Mouse (Mus musculus): ENCODE measurements around the gene Fam213b. TPM values are rescaled to one million over a fixed set of nuclear protein-coding genes. Genes with fewer than 3 reads are reported as not detected.

Gene Fam213b
- total and polyA plus RNA-seq, 2 experiments, result 14.8 to 35.3 TPM

DNA sequence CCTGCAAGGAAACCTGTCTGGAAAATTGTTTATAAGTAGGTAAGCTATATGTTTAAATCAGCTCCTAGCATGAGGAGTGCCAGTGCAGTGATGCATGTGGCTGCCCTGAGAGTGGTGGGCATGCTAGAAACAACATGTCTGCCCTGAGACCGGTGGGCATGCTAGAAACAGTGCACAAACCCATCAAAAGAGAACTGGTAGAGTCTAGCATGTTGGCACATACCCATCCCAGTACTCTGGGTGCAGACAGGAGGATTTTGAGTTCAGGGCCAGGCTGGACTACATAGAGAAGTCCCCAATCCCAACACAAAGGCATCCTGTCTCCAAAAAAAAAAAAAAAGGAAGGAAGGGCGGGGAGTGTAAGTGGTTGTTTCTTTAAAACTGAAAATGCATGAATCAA lies 35.9 kb upstream of the Fam213b start:
- 83% methylated on average over 2 of the region's 2 CpGs for WGBS
- H3K4me3 ChIP-seq (ENCODE audit: insufficient read depth, low read depth, low read length), result no peak overlapping the region
- peaks cover 6% of the 10 kb centered on the region for H3K4me1 ChIP-seq (ENCODE audit: control insufficient read depth, insufficient read depth, low read length)
- H3K27ac ChIP-seq (replicated peaks; ENCODE audit: insufficient read depth, low read depth, low read length), result peak overlapping the region; percentile 38; the same call in 1 of the 2 replicates
- H3K27me3 ChIP-seq (ENCODE audit: control insufficient read depth, insufficient read depth, low read length), result no peaks in the 10 kb centered on the region
- H3K36me3 ChIP-seq (ENCODE audit: control insufficient read depth, insufficient read depth, low read length), result no peaks in the 10 kb centered on the region
- TF ChIP-seq POLR2A (IDR thresholded peaks at IDR 0.05; ENCODE audit: extremely low read depth, insufficient read depth, low read length) (no peak), CTCF (IDR thresholded peaks at IDR 0.05; ENCODE audit: low read depth, low read length) (no peak)
- H3K79me2 ChIP-seq (ENCODE audit: control insufficient read depth, insufficient read depth, low read length), result no peaks in the 10 kb centered on the region
- DNase-seq (ENCODE audit: extremely low read depth, low read depth, low spot score), result peak; percentile 33
- no peak overlapping the region for H3K9ac ChIP-seq (ENCODE audit: low read depth, low read length)

DNA sequence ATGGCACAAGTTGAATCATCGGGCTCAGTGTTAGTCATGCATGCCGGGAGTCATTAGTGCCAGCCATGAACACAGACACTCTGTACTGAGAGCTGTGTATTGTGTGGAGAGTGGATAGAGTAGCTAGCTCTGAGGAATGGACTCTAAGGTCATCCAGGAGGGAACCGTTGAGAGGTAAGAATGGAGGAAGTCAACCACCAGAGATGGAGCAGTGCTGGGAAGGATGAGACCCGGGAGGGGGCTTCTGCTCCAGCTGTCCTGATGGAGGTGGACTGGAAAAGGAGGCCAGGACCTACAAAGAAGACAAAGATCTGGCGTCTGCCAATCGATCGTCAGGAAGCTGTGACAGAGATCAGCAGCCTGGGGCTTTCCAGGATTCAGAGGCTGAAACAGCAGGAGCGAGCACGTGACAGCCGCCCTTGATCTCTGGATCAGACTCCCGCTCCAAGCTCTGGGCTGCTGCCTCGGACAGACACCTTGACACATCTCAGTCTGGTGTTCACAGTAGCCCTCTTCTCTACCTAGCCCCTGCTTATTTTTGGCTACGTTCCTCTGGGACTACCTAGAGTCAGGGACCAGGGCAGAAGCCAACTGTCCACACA lies 34.5 kb upstream of the Fam213b start:
- peak; percentile 77 for DNase-seq (ENCODE audit: extremely low read depth, low read depth, low spot score)
- TF ChIP-seq CTCF (IDR thresholded peaks at IDR 0.05; ENCODE audit: low read depth, low read length) (no peak), POLR2A (IDR thresholded peaks at IDR 0.05; ENCODE audit: extremely low read depth, insufficient read depth, low read length) (no peak)
- Histone ChIP-seq H3K27ac (replicated peaks; ENCODE audit: insufficient read depth, low read depth, low read length) (no peak overlapping the region), H3K4me1 (ENCODE audit: control insufficient read depth, insufficient read depth, low read length) (peaks cover 13% of the 10 kb centered on the region), H3K9ac (ENCODE audit: low read depth, low read length) (no peak overlapping the region), H3K79me2 (ENCODE audit: control insufficient read depth, insufficient read depth, low read length) (no peaks in the 10 kb centered on the region), H3K36me3 (ENCODE audit: control insufficient read depth, insufficient read depth, low read length) (no peaks in the 10 kb centered on the region), H3K4me3 (ENCODE audit: insufficient read depth, low read depth, low read length) (no peak overlapping the region), H3K27me3 (ENCODE audit: control insufficient read depth, insufficient read depth, low read length) (no peaks in the 10 kb centered on the region)
- WGBS, result 48% methylated on average over 13 of the region's 13 CpGs

DNA sequence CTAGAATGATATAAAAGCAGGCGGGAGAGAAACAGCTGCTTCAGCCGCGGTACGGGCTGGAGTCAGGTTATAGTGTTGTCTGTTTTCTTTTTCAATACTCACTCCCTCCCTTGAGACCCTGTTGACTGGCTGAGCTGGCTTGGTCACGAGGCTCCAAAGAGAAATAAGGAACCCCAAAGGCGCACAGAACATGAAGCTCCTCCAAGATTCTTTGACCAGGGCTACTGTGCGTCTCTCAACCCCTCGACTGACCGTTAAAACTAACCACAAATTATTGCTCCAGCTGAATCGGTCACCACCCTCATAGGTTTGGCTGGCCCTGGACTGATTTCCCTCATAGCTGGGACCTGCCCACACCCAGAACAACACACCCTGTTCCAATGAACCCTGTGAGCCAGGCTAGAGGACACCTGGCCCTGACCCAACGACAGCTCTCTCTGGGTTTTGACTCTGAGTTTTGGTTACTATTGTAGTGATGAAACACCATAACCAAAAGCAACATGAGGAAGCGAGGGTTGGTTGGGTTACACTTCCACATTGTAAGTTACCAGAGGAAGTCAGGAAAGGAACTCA lies 30.2 kb upstream of the Fam213b start:
- WGBS, result 51% methylated on average over 12 of the region's 12 CpGs
- TF ChIP-seq CTCF (IDR thresholded peaks at IDR 0.05; ENCODE audit: low read depth, low read length), result no peak
- TF ChIP-seq POLR2A (IDR thresholded peaks at IDR 0.05; ENCODE audit: extremely low read depth, insufficient read depth, low read length), result no peak
- H3K27ac ChIP-seq (replicated peaks; ENCODE audit: insufficient read depth, low read depth, low read length), result peak overlapping the region; percentile 62

DNA sequence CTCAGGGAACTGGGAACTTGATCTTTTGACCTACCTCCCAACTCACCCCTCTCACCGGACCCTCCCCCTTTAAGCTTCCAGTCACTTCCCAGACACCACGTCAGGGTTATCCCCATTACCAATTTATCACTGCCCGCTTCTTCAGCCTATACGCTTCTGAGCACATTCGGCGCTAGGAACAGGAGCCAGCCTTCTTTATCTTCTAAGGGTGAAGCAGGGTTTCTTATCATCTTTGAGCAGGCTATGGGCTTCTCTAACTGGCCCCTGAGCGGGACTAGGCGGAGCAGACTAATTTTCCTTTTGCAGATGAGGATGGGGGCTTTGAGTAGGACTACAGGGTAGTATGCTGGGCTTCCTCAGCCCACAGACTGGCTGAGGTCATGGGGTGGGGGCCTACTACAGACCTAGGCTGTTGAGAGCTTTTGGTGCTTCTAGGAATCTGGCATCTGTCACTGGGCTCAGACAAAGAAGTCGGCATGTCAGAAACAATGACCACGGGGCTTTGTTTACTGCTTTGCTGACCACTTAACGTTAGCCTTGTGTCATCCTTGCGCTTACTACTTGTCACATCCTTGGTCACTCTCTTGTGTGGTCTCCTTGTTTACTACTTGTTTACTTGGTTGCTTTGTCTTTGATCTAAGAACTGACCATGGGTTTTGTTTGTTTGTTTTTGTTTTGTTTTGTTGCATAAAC lies 29.6 kb upstream of the Fam213b start, which contains the start of gene Tnfrsf14:
Gene Tnfrsf14, minus strand, starts transcription at position 169 of the 693 bp plus-strand sequence.
- 55% methylated on average over 12 of the region's 12 CpGs for WGBS
- no peaks in the 10 kb centered on the region for H3K36me3 ChIP-seq (ENCODE audit: control insufficient read depth, insufficient read depth, low read length)
- H3K27ac ChIP-seq (replicated peaks; ENCODE audit: insufficient read depth, low read depth, low read length), result peak within 1 kb of the TSS; percentile 85
- H3K79me2 ChIP-seq (ENCODE audit: control insufficient read depth, insufficient read depth, low read length), result no peaks in the 10 kb centered on the region; the same call in 1 of the 2 replicates
- no peaks in the 10 kb centered on the region for H3K27me3 ChIP-seq (ENCODE audit: control insufficient read depth, insufficient read depth, low read length)
- DNase-seq (ENCODE audit: extremely low read depth, low read depth, low spot score), result no peak
- TF ChIP-seq POLR2A (IDR thresholded peaks at IDR 0.05; ENCODE audit: extremely low read depth, insufficient read depth, low read length) (no peak), CTCF (IDR thresholded peaks at IDR 0.05; ENCODE audit: low read depth, low read length) (no peak)
- peak within 1 kb of the TSS; percentile 72 for H3K4me3 ChIP-seq (ENCODE audit: insufficient read depth, low read depth, low read length)
- H3K4me1 ChIP-seq (ENCODE audit: control insufficient read depth, insufficient read depth, low read length), result peaks cover 17% of the 10 kb centered on the region
- H3K9ac ChIP-seq (ENCODE audit: low read depth, low read length), result peak within 1 kb of the TSS; percentile 78

More for the DNA sequence above, 30.2 kb upstream of the Fam213b start:
- H3K36me3 ChIP-seq (ENCODE audit: control insufficient read depth, insufficient read depth, low read length), result no peaks in the 10 kb centered on the region
- H3K4me3 ChIP-seq (ENCODE audit: insufficient read depth, low read depth, low read length), result no peak overlapping the region
- peak; percentile 89 for DNase-seq (ENCODE audit: extremely low read depth, low read depth, low spot score)
- H3K79me2 ChIP-seq (ENCODE audit: control insufficient read depth, insufficient read depth, low read length), result no peaks in the 10 kb centered on the region; the same call in 1 of the 2 replicates
- no peaks in the 10 kb centered on the region for H3K27me3 ChIP-seq (ENCODE audit: control insufficient read depth, insufficient read depth, low read length)
- H3K4me1 ChIP-seq (ENCODE audit: control insufficient read depth, insufficient read depth, low read length), result peaks cover 21% of the 10 kb centered on the region
- H3K9ac ChIP-seq (ENCODE audit: low read depth, low read length), result no peak overlapping the region

DNA sequence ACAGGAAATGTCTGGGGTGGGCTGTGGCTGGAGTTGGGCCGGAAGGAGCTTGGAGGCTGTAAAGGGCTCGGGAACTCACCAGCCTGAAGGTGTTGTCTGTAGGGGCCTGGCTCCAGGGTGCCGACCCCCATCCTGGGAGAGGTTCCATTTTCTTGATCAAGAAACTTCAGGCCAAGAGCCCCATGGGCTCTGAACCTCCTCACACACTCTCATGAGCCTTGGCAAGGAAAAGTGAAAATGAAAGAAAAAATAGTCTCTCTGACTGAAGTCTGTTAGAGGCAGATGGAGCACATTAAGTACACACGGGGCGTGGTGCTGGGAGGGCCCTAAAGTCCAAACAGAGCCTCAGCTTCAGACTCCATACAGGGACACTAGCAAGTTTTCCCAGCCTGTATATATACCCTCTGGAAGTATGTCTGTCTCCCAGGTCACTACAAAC lies 29.0 kb upstream of the Fam213b start:
- peak overlapping the region; percentile 72 for H3K4me3 ChIP-seq (ENCODE audit: insufficient read depth, low read depth, low read length)
- TF ChIP-seq CTCF (IDR thresholded peaks at IDR 0.05; ENCODE audit: low read depth, low read length) (no peak), POLR2A (IDR thresholded peaks at IDR 0.05; ENCODE audit: extremely low read depth, insufficient read depth, low read length) (no peak)
- peak overlapping the region; percentile 85 for H3K27ac ChIP-seq (replicated peaks; ENCODE audit: insufficient read depth, low read depth, low read length)
- no peaks in the 10 kb centered on the region; the same call in 1 of the 2 replicates for H3K79me2 ChIP-seq (ENCODE audit: control insufficient read depth, insufficient read depth, low read length)
- no peaks in the 10 kb centered on the region for H3K27me3 ChIP-seq (ENCODE audit: control insufficient read depth, insufficient read depth, low read length)
- H3K36me3 ChIP-seq (ENCODE audit: control insufficient read depth, insufficient read depth, low read length), result no peaks in the 10 kb centered on the region
- WGBS, result 6% methylated on average over 5 of the region's 5 CpGs
- peak; percentile 86 for DNase-seq (ENCODE audit: extremely low read depth, low read depth, low spot score)
- H3K4me1 ChIP-seq (ENCODE audit: control insufficient read depth, insufficient read depth, low read length), result peaks cover 14% of the 10 kb centered on the region
- peak overlapping the region; percentile 78 for H3K9ac ChIP-seq (ENCODE audit: low read depth, low read length)

All from liver, adult 2 months (tissue).